Mouse (Mus musculus) left cerebral cortex, adult 9 months (tissue): ENCODE results near the gene Olfr1443.

Experiments
- DNase-seq, 2 experiments: peaks; one replicate each; pipeline ENCODE4 v3.0.0; 2022; ENCODE audit warnings: low spot score in 2 of 2

The Olfr1443 gene

DNA sequence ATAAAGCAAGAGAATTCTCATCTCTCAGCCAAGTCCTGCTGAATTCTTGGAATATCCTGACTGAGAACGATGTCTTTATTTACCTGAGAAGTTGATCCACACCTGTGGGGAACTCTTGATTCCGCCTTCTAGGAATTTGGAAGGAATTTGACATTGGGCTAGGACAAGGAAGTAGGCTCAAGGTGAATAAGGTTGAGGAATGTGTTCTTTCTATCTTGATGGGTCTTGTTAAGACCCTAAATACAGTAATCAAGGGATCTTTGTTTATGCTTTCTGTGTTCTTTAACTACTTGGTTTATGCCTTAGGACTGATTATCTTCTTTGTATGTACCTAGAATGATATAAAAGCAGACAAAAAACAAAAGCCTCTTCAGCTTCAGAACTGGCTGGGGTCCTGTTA lies 54.0 kb downstream of the Olfr1443 start:
- no peak for DNase-seq
